Mouse (Mus musculus) stomach, postnatal 0 days (tissue): Measurements from ENCODE around the gene Siah2.

Experiments used
- CTCF ChIP-seq: IDR thresholded peaks from 2 replicates; pipeline ENCODE4 v1.5.1; 2016; ENCODE audit warnings: antibody characterized with exemption, low read depth, mild to moderate bottlenecking, moderate library complexity
- EP300 ChIP-seq: optimal IDR thresholded peaks from 2 replicates; pipeline ENCODE3; 2016; ENCODE audit warnings: antibody characterized with exemption

DNA sequence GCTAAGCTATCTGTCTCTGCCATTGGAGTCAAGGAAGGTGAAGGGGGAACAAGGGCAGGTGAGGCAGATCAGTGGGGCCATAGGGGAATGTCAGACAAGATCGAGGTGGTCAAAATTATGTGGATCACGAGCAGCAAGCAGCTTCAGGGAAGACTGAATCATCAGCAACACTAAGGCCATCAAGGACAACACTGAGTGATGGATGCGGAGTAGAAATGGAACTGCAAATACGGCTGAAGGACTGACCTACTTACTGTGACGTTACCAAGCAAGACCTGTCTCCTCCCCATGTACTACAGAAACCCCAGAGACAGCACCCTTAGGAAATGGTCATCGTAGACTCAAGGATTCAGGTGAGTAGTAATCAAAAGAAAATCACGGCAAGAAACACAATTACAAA, 8.9 kb downstream of the Siah2 start:
- no peak for TF ChIP-seq EP300
- no peak for TF ChIP-seq CTCF
